Mouse (Mus musculus) cerebellum, postnatal 4 days (tissue): ENCODE measurements around the gene Ankfn1.
A peak's percentile ranks its signal among the peaks of the same experiment; 100 is the strongest.

ENCODE experiments used
- DNase-seq, 2 experiments: peaks; one replicate each; pipeline ENCODE4 v3.0.0; 2022; ENCODE audit warnings: low spot score in 2 of 2, mixed read lengths in 1 of 2

Ankfn1 gene

GRCm38 (mm10) chr11:89465381-89465780 is 312.1 kb downstream of the Ankfn1 start:
- DNase-seq: no peak

- no peak for DNase-seq
Observed at GRCm38 (mm10) chr11:89462216-89462615, 315.2 kb downstream of the Ankfn1 start.

DNA sequence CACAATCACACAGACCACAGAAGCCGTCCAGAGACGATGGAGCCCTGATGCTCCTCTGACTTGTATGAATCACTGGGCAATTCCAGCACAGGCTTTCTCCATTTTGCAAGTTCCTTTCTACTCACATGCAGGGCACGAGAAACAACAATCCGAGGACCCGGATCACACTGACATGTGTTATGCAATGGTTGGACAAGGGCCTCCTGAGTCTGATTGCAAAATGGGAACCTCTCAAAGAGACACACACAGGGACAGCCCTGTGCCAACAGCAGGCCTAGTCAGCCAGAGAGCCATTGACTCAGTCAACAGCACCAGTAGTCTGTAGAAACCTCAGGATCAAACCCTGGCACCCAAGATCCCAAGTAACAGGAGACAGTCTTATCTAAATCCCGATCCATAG is 318.0 kb downstream of the Ankfn1 start:
- no peak for DNase-seq

- no peak for DNase-seq
Observed at GRCm38 (mm10) chr11:89455647-89456231, 321.7 kb downstream of the Ankfn1 start.

DNA sequence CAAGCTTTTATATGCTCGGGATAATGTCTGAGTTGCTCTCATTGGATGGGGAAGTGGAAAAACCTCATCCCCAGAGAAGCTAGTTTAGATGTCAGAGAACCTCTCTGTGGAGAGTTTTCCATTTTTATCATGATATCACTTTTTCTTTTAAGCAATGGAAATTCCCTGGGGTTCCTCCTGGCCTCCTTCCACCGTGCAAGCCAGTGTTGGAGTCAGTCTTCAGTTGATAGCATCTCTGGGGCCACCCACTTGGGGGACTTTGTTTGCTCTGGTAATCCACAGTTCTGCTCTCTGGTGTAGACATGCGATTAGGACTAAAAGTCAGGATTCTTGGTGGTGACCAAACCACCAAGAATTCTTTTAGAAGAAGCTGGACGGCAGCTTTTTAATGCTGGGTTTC is 322.8 kb downstream of the Ankfn1 start:
- DNase-seq: no peak

GRCm38 (mm10) chr11:89452862-89453261 is 324.6 kb downstream of the Ankfn1 start:
- DNase-seq: peak in 1 of 2 experiments; percentile 59

- no peak for DNase-seq
Observed at GRCm38 (mm10) chr11:89450406-89450805, 327.0 kb downstream of the Ankfn1 start.

DNA sequence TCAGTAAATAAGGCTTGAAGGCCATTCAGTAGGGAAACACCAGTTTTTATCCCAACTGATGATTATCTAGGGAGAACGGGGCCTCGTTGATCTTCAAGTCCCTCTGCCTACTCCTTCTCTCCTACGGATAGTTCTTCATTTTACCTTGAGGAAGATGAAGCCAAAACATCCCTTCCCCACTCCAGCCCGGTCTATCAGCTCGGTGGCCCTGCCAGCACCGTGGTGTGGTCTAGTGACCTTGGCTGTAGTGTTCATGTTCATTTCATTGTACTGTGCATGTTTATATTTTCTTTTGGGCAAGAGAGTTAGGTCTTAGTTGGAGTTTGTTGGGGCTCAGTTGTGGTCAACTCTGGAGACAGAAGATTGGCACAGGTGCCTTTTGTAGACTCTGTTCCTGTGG is 328.5 kb downstream of the Ankfn1 start:
- DNase-seq: no peak

DNA sequence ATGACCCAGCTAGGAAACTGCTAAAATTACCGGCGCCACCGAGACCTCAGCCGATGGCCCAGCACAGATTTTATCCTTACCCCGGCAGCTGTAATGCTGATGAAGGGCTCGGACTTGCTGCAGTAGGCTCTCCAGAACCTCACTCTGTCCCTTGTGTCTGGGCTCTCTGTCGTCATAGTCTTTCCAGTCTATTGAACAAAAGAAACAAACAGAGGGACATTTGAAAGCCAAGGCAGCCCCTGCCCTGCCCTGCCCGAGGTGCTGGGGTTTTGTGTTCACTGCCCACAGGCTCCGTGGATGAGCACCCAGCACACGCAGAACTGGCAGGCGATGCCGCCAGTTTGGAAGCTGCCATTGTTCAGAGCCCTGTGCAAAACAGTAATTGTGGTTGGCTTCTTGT is 330.0 kb downstream of the Ankfn1 start:
- no peak for DNase-seq

GRCm38 (mm10) chr11:89440566-89440965 is 336.9 kb downstream of the Ankfn1 start:
- DNase-seq: no peak

GRCm38 (mm10) chr11:89424358-89424757 is 353.1 kb downstream of the Ankfn1 start:
- DNase-seq: peak in 1 of 2 experiments; percentile 15

- no peak for DNase-seq
Observed at GRCm38 (mm10) chr11:89422637-89423036, 354.8 kb downstream of the Ankfn1 start.

DNA sequence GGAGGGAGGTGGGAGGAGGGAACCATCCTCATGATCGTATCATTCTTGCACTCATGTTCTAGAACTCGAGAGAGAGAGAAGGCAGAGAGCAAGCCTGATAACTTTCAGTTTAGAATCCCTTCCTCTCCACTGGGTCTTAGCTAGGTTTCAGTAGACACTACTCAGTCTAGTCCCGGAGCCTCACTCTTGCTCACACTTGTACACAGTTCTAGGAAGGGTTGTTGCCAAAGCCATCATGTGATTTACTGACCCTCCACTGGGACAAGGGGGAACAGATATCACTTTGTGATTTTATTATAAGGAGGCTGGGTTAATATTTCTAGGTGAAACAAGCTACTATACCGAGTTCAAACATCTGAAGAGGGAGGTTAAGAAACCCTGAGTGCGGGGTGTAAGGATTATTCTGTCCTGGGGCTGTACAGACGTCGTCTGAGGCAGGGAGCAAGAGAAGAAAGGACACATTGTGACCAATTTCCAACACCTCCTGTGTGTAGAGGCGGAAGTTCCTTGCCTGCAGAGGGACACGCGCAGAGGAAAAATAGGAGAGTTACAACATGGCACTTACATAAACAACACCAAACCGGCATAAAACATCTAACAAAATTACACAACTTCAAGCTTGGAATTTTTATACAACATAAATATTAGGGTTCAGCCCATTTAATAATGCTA is 356.6 kb downstream of the Ankfn1 start:
- DNase-seq: no peak

GRCm38 (mm10) chr11:89419863-89420262 is 357.6 kb downstream of the Ankfn1 start:
- DNase-seq: no peak

GRCm38 (mm10) chr11:89418644-89419043 is 358.8 kb downstream of the Ankfn1 start:
- DNase-seq: no peak

DNA sequence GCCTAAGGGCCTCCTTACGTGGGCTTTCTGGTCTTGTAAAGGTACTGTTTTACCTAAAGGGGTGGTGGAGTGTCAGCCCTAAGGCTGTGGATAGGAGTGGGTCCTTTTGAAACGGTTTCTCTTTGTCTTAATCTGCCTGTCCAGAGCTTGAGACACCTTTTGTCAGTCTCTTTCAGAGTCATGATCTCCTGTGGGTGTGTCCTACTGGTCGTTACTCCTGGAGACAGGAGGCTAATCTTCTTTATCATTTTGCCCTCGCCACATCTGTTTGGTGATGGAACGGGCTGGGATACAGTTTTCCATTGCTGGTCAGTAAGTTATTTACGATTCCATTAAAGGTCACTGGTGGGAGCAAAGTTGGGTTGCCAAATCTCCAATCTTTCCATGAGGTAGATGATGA is 360.7 kb downstream of the Ankfn1 start:
- no peak for DNase-seq

GRCm38 (mm10) chr11:89408774-89409173 is 368.7 kb downstream of the Ankfn1 start:
- DNase-seq: no peak

- DNase-seq: no peak
Observed at GRCm38 (mm10) chr11:89404489-89404888, 373.0 kb downstream of the Ankfn1 start.

- DNase-seq: no peak
Observed at GRCm38 (mm10) chr11:89403436-89403835, 374.0 kb downstream of the Ankfn1 start.

- no peak for DNase-seq
Observed at GRCm38 (mm10) chr11:89388851-89389250, 388.6 kb downstream of the Ankfn1 start.

- no peak for DNase-seq
Observed at GRCm38 (mm10) chr11:89382634-89383009, 394.8 kb downstream of the Ankfn1 start.

GRCm38 (mm10) chr11:89381782-89382633 is 395.4 kb downstream of the Ankfn1 start:
- peak in 1 of 2 experiments; percentile 4 for DNase-seq

GRCm38 (mm10) chr11:89370941-89371340 is 406.5 kb downstream of the Ankfn1 start:
- no peak for DNase-seq
